Mouse (Mus musculus) thymus, postnatal 25 days (tissue): ENCODE measurements at regions not wholly inside any gene's neighbourhood (a gene's known extent, or its start where the extent isn't known, plus 50 kb on each side); places are given as distances from the start of the nearest gene placed in this dataset.

ENCODE experiments used
- DNase-seq: peaks from one replicate; pipeline ENCODE4 v3.0.0; 2022

GRCm38 (mm10) chr7:72753053-72753559 lies 446.7 kb upstream of the Mctp2 start:
- no peak for DNase-seq

DNA sequence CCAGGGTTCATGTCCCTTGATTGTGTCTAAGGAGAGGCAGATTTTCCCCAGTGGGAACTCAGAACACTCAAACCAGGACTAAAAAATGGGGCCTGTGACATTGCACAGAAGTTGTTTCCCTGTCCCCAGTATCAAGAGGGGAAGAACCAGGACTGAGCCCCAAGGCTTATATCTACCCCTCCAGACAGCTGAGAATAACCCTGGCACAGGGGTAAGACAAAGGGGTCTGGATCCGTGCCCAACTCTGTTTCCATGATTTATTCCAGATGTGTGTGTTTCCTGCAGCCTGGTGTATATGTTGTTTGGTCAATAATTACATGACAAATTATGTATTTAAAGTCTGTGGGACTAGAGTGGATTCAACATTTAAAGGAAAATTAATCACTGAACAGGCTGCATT lies 456.3 kb upstream of the Mctp2 start:
- no peak for DNase-seq

DNA sequence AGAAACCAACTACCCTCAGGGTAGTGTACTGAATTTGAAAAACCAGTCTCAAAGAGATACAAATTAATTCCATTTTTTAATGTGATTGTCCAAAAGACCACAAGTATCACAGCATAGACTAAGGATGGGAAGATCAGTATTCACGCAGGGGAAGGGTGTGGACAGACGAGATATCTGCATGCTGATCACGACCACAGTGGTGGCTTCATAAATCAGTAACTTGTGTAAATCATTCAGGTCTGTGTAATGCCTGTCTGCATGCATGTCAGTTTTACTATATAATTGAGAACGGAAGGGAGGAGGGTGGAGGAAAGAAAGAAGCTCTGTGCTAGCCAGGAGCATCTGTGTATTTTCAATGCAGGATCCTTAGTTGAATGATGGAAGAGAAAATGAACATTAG lies 462.3 kb upstream of the Mctp2 start:
- DNase-seq: no peak

- DNase-seq: no peak
These were observed 467.8 kb upstream of the Mctp2 start for GRCm38 (mm10) chr7:72774031-72774770.

DNA sequence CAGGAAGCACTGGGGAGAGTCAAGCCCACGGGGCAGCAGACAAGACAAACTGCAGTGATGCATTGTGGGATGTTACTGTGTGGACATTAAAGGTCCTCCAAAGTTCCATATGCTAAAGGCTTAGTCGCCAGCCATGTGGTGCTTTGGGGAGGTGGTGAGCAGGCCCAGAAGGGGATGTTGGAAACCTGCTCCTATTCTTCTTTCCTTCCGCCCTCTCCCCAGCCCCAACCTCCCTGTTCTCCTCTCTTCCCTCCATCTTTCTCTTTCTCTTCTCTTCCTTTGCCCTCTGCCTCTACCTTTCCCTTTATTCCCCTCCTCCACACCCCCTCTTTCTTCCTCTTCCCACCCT lies 468.3 kb upstream of the Mctp2 start:
- no peak for DNase-seq

GRCm38 (mm10) chr7:72787306-72787705 lies 480.9 kb upstream of the Mctp2 start:
- DNase-seq: no peak

GRCm38 (mm10) chr7:72788261-72788660 lies 481.9 kb upstream of the Mctp2 start:
- no peak for DNase-seq

GRCm38 (mm10) chr7:72822142-72822541 lies 515.7 kb upstream of the Mctp2 start:
- no peak for DNase-seq

DNA sequence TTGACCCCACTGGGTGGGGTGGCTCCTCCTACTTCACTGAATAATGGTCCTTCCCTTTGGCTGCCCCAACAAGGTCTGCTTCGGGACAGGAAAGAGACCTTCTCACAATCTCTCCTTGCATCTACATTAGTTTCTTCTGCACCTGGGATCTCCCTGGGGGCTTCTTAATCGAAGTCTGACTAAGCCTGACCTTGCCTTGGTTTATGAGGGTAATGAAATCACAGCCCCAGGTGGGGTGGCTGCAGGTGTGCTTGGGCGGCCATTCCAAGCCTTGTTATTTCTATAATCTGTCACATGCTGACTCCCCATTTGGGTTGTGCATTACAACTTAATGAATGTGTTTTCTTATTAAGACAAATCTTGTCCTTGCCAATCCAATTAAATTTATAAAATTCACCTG lies 520.2 kb upstream of the Mctp2 start:
- DNase-seq: no peak

- DNase-seq: no peak
These were observed 529.0 kb upstream of the Mctp2 start for GRCm38 (mm10) chr7:72835423-72835822.

DNA sequence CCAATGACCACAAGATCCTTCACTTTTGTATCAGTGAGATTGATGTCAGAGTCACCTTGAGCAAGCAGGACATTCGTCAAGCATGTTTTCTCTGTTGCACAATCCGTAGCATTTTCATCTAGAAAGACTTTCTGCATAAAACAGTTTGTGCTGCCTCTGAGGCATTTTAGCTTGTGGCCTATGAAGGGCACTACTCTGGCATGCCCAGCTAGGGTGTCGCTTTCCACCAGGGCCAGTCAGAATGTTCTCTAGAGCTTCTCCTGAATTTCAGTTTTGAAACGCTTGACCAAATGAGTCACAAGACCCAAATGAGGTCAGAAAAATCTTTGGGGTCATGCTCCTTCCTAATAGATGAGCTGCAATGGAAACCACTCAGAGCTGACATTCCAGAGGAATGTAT lies 529.6 kb upstream of the Mctp2 start:
- DNase-seq: no peak

- no peak for DNase-seq
These were observed 530.1 kb upstream of the Mctp2 start for GRCm38 (mm10) chr7:72836457-72836985.

GRCm38 (mm10) chr7:72837992-72838655 lies 531.7 kb upstream of the Mctp2 start:
- DNase-seq: no peak

DNA sequence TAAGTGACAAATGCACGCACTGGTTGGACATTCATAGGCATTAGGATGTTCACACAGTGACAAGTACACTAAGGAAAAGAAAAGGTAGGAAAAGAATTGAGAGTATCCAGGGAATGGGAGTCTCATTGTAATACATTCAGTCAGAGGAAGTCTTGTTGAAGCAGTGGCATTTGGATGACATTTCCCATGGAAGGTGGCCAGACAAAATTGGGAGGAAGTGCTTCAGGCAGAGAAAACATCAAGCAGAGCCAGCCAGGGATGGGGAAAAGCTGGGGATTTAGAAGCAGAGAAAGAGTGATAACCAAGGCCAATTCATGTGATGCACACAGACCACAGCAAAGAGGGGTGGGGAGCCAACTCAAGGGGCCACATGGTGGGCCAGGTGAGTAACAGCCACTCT lies 524.0 kb upstream of the Rgma start:
- no peak for DNase-seq

GRCm38 (mm10) chr7:72854501-72855002 lies 520.8 kb upstream of the Rgma start:
- no peak for DNase-seq

- no peak for DNase-seq
These were observed 508.1 kb upstream of the Rgma start for GRCm38 (mm10) chr7:72866966-72867754.

DNA sequence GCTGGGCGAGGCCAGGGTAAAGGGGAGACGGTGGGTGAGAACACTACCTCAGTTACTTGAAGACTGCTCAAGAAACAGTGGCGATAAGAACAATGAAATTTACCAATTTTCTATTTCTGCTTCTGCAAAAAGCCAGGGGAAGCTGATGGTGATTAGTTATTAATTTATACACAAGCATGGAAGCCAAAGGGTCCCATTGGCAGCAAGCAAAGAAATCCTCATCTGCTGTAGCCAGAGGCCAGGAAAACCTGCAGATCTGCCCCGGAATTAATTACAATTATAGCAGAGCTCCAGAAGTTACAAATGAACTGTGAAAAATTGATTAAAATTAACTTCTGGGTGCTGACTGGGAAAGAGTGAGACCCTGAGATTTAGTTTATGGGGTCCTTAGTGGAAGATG lies 506.2 kb upstream of the Rgma start:
- no peak for DNase-seq

- DNase-seq: no peak
These were observed 474.5 kb upstream of the Rgma start for GRCm38 (mm10) chr7:72900816-72901215.

DNA sequence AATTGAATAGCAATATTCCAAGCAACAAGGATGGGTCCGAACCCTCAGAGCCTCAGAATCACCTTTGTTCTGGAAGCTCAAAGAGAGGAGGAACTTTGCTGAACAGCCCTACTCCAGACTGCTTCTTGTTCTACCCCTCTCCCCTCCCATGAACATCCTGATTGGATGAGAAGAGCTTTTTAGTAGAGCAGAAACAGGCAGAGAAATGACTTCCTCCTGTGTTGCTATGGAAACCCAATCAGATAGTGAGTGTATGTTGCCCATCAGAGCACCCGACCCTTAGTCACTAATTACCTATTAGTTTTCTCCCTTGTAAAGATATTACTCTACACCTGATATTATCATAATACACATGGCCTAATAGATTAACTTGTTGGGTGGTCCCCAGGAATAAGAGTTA lies 469.4 kb upstream of the Rgma start:
- DNase-seq: no peak

- DNase-seq: no peak
These were observed 468.8 kb upstream of the Rgma start for GRCm38 (mm10) chr7:72906536-72906935.

- no peak for DNase-seq
These were observed 448.4 kb upstream of the Rgma start for GRCm38 (mm10) chr7:72926772-72927380.

DNA sequence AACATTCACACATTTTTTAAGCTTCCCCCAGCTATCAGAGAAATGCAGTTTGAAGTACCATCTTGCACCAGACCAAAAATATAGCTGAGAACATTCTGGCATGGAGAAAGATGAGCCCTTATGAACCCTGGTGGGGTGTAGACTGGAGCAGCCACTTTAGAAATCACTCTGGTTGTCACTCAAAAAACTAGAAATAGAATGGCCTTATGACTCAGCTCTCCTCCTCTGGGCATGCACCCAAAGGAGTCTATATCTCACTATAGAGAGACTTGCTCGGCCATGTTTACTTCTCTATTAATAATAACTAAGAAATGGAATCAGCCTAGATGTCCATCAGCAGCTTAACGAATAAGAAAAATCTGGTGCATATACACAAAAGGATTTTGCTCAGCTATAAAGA lies 436.5 kb upstream of the Rgma start:
- no peak for DNase-seq

DNA sequence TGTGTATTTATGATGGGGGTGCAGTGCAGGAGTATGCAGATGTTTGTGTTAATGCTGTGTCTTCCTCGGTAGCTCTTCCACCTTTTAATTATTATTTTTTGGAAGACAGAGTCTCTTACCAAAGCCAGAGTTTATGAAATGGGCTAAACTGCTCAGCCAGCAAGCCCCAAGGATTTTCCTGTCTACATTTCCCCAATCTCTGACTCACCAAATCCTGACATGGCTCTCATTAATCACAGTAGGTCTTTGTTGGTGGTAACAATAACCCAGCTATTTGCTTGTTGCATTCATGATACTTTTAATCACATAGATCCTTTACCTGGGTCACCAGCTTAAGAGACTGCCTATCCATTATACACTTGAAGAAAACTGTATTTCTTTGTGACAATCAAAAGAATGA lies 427.8 kb upstream of the Rgma start:
- DNase-seq: no peak
